Mouse (Mus musculus): ENCODE results near the gene Rab38.

GRCm38 (mm10) chr7:88445320-88445903 is 15.3 kb downstream of the Rab38 start:
- TF ChIP-seq CTCF (IDR thresholded peaks at IDR 0.05; ENCODE audit: borderline replicate concordance, extremely low read depth, insufficient read depth, insufficient read length) (no peak), POLR2A (IDR thresholded peaks at IDR 0.05; ENCODE audit: borderline replicate concordance, extremely low read depth, insufficient read depth, insufficient read length, poor library complexity, severe bottlenecking) (no peak)
